ENCODE assay signal across 8 mouse cellular contexts in genomic region chr14:60736591-60737192, GRCm38 (mm10). TPM values are rescaled to one million over a fixed set of nuclear protein-coding genes. Genes with fewer than 3 reads are reported as not detected.
A peak's percentile ranks its signal among the peaks of the same experiment; 100 is the strongest.
DNase-seq lines count a peak whose midpoint lies in the region; ATAC-seq lines count a peak whose summit lies in the region.

No protein-coding gene starts in this region.

- no peak overlapping the region for H3K4me3 ChIP-seq in forebrain, embryonic 12.5 days (replicated peaks)
- H3K4me3 ChIP-seq in hindbrain, embryonic 13.5 days = no peak overlapping the region
- peak overlapping the region; percentile 10; the same call in 1 of the 2 replicates for H3K4me3 ChIP-seq in liver, embryonic 13.5 days (replicated peaks)

- H3K4me2 ChIP-seq in forebrain, embryonic 12.5 days = peak overlapping the region; percentile 6; the same call in 1 of the 2 replicates
- 0 out of 2 replicates have a peak overlapping the region, but pooled peaks have one; percentile 7 for H3K4me2 ChIP-seq in hindbrain, embryonic 13.5 days
- H3K4me2 ChIP-seq in liver, embryonic 13.5 days = peak overlapping the region; percentile 36

- DNase-seq in B cell, adult 2 months = peak; percentile 83 to 87
- DNase-seq in Muller cell, postnatal 12 days (ENCODE audit: inconsistent ontology term) = peak; percentile 73
- peak; percentile 9 for DNase-seq in liver, embryonic 13.5 days
- DNase-seq in naive thymus-derived CD4-positive, alpha-beta T cell, adult 2 months (ENCODE audit: low read depth) = peak; percentile 90
- no peak for DNase-seq in c-Kit-positive CD71-positive TER-119-positive erythroid progenitor cells, embryonic 14.5 days (ENCODE audit: low spot score)
- DNase-seq in cerebellum, adult 8-10 months = no peak

- H3K9ac ChIP-seq in forebrain, embryonic 12.5 days = peak overlapping the region; percentile 39; the same call in 1 of the 2 replicates
- H3K9ac ChIP-seq in hindbrain, embryonic 13.5 days = 0 out of 2 replicates have a peak overlapping the region, but pooled peaks have one; percentile 56
- peak overlapping the region; percentile 6; the same call in 1 of the 2 replicates for H3K9ac ChIP-seq in liver, embryonic 13.5 days

- peaks cover 86% of the 10 kb centered on the region for H3K4me1 ChIP-seq in forebrain, embryonic 12.5 days
- H3K4me1 ChIP-seq in hindbrain, embryonic 13.5 days (replicated peaks) = peaks cover 76% of the 10 kb centered on the region
- H3K4me1 ChIP-seq in liver, embryonic 13.5 days (replicated peaks) = peaks cover 58% of the 10 kb centered on the region

- ATAC-seq in forebrain, embryonic 12.5 days (ENCODE audit: low FRiP score) = peak; percentile 59
- ATAC-seq in hindbrain, embryonic 13.5 days (ENCODE audit: low FRiP score) = peak; percentile 44; the same call in 1 of the 2 replicates
- ATAC-seq in liver, embryonic 13.5 days (ENCODE audit: low read depth) = peak; percentile 50

- WGBS in forebrain, embryonic 12.5 days = 6% methylated on average over 4 of the region's 4 CpGs
- WGBS in hindbrain, embryonic 13.5 days = 9% methylated on average over 4 of the region's 4 CpGs
- WGBS in liver, embryonic 13.5 days (ENCODE audit: insufficient replicate concordance) = 12% methylated on average over 4 of the region's 4 CpGs

- H3K27me3 ChIP-seq in forebrain, embryonic 12.5 days = no peaks in the 10 kb centered on the region
- H3K27me3 ChIP-seq in hindbrain, embryonic 13.5 days = no peaks in the 10 kb centered on the region
- no peaks in the 10 kb centered on the region for H3K27me3 ChIP-seq in liver, embryonic 13.5 days

- peak overlapping the region; percentile 74 for H3K27ac ChIP-seq in forebrain, embryonic 12.5 days
- H3K27ac ChIP-seq in hindbrain, embryonic 13.5 days = peak overlapping the region; percentile 82
- peak overlapping the region; percentile 83 for H3K27ac ChIP-seq in liver, embryonic 13.5 days

- H3K36me3 ChIP-seq in forebrain, embryonic 12.5 days (replicated peaks) = peaks cover 2% of the 10 kb centered on the region
- no peaks in the 10 kb centered on the region for H3K36me3 ChIP-seq in hindbrain, embryonic 13.5 days
- H3K36me3 ChIP-seq in liver, embryonic 13.5 days = no peaks in the 10 kb centered on the region

- H3K9me3 ChIP-seq in forebrain, embryonic 12.5 days = no peaks in the 10 kb centered on the region
- no peaks in the 10 kb centered on the region for H3K9me3 ChIP-seq in hindbrain, embryonic 13.5 days
- no peaks in the 10 kb centered on the region for H3K9me3 ChIP-seq in liver, embryonic 13.5 days (replicated peaks)

RNA-seq across cellular contexts. Expression of gene C1qtnf9, which starts 31.2 kb away (rescaled TPM):
- polyA plus RNA-seq in forebrain, embryonic 12.5 days (2016; fragmentation: Nextera tagmentation; extraction: Ambion mirVana) = 0.23 and 0.37 TPM in 2 replicates
- polyA plus RNA-seq in hindbrain, embryonic 13.5 days (2015; fragmentation: Nextera tagmentation; extraction: Ambion mirVana) = 0.12 and 0.23 TPM in 2 replicates
- 0.13 and 0.16 TPM in 2 replicates for polyA plus RNA-seq in liver, embryonic 13.5 days (2015; fragmentation: Nextera tagmentation; extraction: Ambion mirVana)

RNA-seq across cellular contexts. Expression of gene Mipep, which starts 47.7 kb away (rescaled TPM):
- polyA plus RNA-seq in forebrain, embryonic 12.5 days (2016; fragmentation: Nextera tagmentation; extraction: Ambion mirVana) = 22.9 and 23.3 TPM in 2 replicates
- polyA plus RNA-seq in hindbrain, embryonic 13.5 days (2015; fragmentation: Nextera tagmentation; extraction: Ambion mirVana) = 16.4 and 17.5 TPM in 2 replicates
- polyA plus RNA-seq in liver, embryonic 13.5 days (2015; fragmentation: Nextera tagmentation; extraction: Ambion mirVana) = 13.5 and 16.3 TPM in 2 replicates

Comparison
In these comparisons a context has a peak if more than half of its experiments do, and no peak if none do; other contexts are left out.
1. DNase-seq: peak in B cell, adult 2 months (2 of 2), Muller cell, postnatal 12 days (single experiment), liver, embryonic 13.5 days (single experiment) and naive thymus-derived CD4-positive, alpha-beta T cell, adult 2 months (single experiment); none in c-Kit-positive CD71-positive TER-119-positive erythroid progenitor cells, embryonic 14.5 days (single experiment) and cerebellum, adult 8-10 months (single experiment).
2. H3K9ac ChIP-seq: peak in every context shown above with its lines; median percentile 56 in hindbrain, embryonic 13.5 days; 39 in forebrain, embryonic 12.5 days; 6 in liver, embryonic 13.5 days.
3. Peak in every context shown above with its lines, with median percentiles within 50 percentile points of each other: ATAC-seq, H3K27ac ChIP-seq and H3K4me2 ChIP-seq.